Mouse (Mus musculus) thymus, postnatal 36 days (tissue): ENCODE measurements around the gene Tspan9.

ENCODE experiments used
- DNase-seq, 2 experiments: peaks; one replicate each; pipeline ENCODE4 v3.0.0; 2022; ENCODE audit warnings: mixed read lengths in 2 of 2

Tspan9 gene

GRCm38 (mm10) chr6:128035250-128035929 lies 108.0 kb downstream of the Tspan9 start:
- peak; percentile 52 to 65 for DNase-seq

GRCm38 (mm10) chr6:128034317-128035249 lies 108.8 kb downstream of the Tspan9 start:
- peak; percentile 58 to 70 for DNase-seq

- DNase-seq, result no peak
Observed at GRCm38 (mm10) chr6:128033868-128034250, 109.5 kb downstream of the Tspan9 start.

- DNase-seq, result no peak
Observed at GRCm38 (mm10) chr6:128033172-128033867, 110.1 kb downstream of the Tspan9 start.

- DNase-seq, result peak; percentile 55 to 72
Observed at GRCm38 (mm10) chr6:128032252-128033171, 110.9 kb downstream of the Tspan9 start.

- no peak for DNase-seq
Observed at GRCm38 (mm10) chr6:128031584-128031983, 111.8 kb downstream of the Tspan9 start.

GRCm38 (mm10) chr6:128031096-128031495 lies 112.3 kb downstream of the Tspan9 start:
- no peak for DNase-seq

- DNase-seq, result no peak
Observed at GRCm38 (mm10) chr6:128030475-128030874, 112.9 kb downstream of the Tspan9 start.

GRCm38 (mm10) chr6:128029517-128030348 lies 113.7 kb downstream of the Tspan9 start:
- no peak for DNase-seq

GRCm38 (mm10) chr6:128028116-128028940 lies 115.1 kb downstream of the Tspan9 start:
- peak in 1 of 2 experiments; percentile 41 for DNase-seq

- no peak for DNase-seq
Observed at GRCm38 (mm10) chr6:128025997-128026396, 117.4 kb downstream of the Tspan9 start.

- DNase-seq, result peak; percentile 68 to 72
Observed at GRCm38 (mm10) chr6:128025581-128025980, 117.8 kb downstream of the Tspan9 start.

- no peak for DNase-seq
Observed at GRCm38 (mm10) chr6:128022207-128022606, 121.2 kb downstream of the Tspan9 start.

- DNase-seq, result no peak
Observed at GRCm38 (mm10) chr6:128021931-128022202, 121.5 kb downstream of the Tspan9 start.

- DNase-seq, result no peak
Observed at GRCm38 (mm10) chr6:128021106-128021930, 122.1 kb downstream of the Tspan9 start.

GRCm38 (mm10) chr6:128020521-128021057 lies 122.8 kb downstream of the Tspan9 start:
- DNase-seq, result no peak

GRCm38 (mm10) chr6:128020053-128020452 lies 123.3 kb downstream of the Tspan9 start:
- no peak for DNase-seq

- DNase-seq, result no peak
Observed at GRCm38 (mm10) chr6:128019119-128019518, 124.3 kb downstream of the Tspan9 start.

GRCm38 (mm10) chr6:128015304-128015703 lies 128.1 kb downstream of the Tspan9 start:
- no peak for DNase-seq
